Comparison of ENCODE assay signal across 8 mouse cellular contexts in genomic region chr11:69663795-69664194, GRCm38 (mm10). TPM values are rescaled to one million over a fixed set of nuclear protein-coding genes. Genes with fewer than 3 reads are reported as not detected.
A peak's percentile ranks its signal among the peaks of the same experiment; 100 is the strongest.
DNase-seq lines count a peak whose midpoint lies in the region; ATAC-seq and TF ChIP-seq lines count a peak whose summit lies in the region.

No protein-coding gene starts in this region.

- no peak for TF ChIP-seq CTCF in layer of hippocampus, adult 2 months (conservative IDR thresholded peaks at IDR 0.05)

- peaks cover 53% of the 10 kb centered on the region for H3K36me3 ChIP-seq in heart, embryonic 12.5 days

- 82% methylated on average over 6 of the region's 6 CpGs for WGBS in heart, embryonic 12.5 days

- no peak overlapping the region for H3K4me3 ChIP-seq in layer of hippocampus, adult 2 months
- H3K4me3 ChIP-seq in heart, embryonic 12.5 days: no peak overlapping the region

- H3K9me3 ChIP-seq in heart, embryonic 12.5 days (replicated peaks): no peaks in the 10 kb centered on the region

- ATAC-seq in heart, embryonic 12.5 days (ENCODE audit: insufficient number of reproducible peaks, low FRiP score): no peak

- H3K27ac ChIP-seq in layer of hippocampus, adult 2 months: peak overlapping the region; percentile 100
- H3K27ac ChIP-seq in heart, embryonic 12.5 days (ENCODE audit: poor library complexity, severe bottlenecking): no peak overlapping the region; the same call in 1 of the 2 replicates

- 0 out of 2 replicates have a peak overlapping the region, but pooled peaks have one; percentile 2 for H3K9ac ChIP-seq in heart, embryonic 12.5 days

- no peaks in the 10 kb centered on the region for H3K27me3 ChIP-seq in heart, embryonic 12.5 days (replicated peaks)

- DNase-seq in layer of hippocampus, adult 2 months (ENCODE audit: low spot score in 2 of 2): no peak
- DNase-seq in layer of hippocampus, adult 9-10 months (ENCODE audit: low spot score): no peak
- peak; percentile 72 for DNase-seq in adrenal gland, postnatal 10 days
- DNase-seq in lung, postnatal 4 days: peak; percentile 14 to 32
- DNase-seq in natural killer cell, adult 2 months (ENCODE audit: low spot score in 2 of 2): no peak
- DNase-seq in layer of hippocampus, postnatal 14 days (ENCODE audit: low spot score in 2 of 2): no peak
- DNase-seq in spleen, postnatal 14 days (ENCODE audit: low spot score in 2 of 2): no peak

- H3K4me2 ChIP-seq in heart, embryonic 12.5 days: no peak overlapping the region

- H3K4me1 ChIP-seq in heart, embryonic 12.5 days (replicated peaks): peaks cover 21% of the 10 kb centered on the region

RNA-seq across cellular contexts. Expression of gene Mpdu1, which starts 1.4 kb away (rescaled TPM):
- 10 to 100 TPM; 54.9 to 59.3 TPM for total RNA-seq in layer of hippocampus, adult 2 months (2021)
- total RNA-seq in adrenal gland, postnatal 10 days (2021): 100 to 1,000 TPM; 114 to 116 TPM
- 48.6 and 53.8 TPM in 2 replicates for polyA plus RNA-seq in heart, embryonic 12.5 days (2016; fragmentation: Nextera tagmentation; extraction: Ambion mirVana)
- total RNA-seq in layer of hippocampus, postnatal 14 days (2021): 10 to 100 TPM; 73.3 to 82.4 TPM

RNA-seq across cellular contexts. Expression of gene Cd68, which starts 2.2 kb away (rescaled TPM):
- total RNA-seq in layer of hippocampus, adult 2 months (2021): 10 to 100 TPM in 1 of 2 experiments, 1 to 10 TPM in 1; 9.7 to 15.4 TPM
- 10 to 100 TPM in 1 of 2 experiments, 1 to 10 TPM in 1; 9.8 to 12.0 TPM for total RNA-seq in adrenal gland, postnatal 10 days (2021)
- 4.3 and 5.2 TPM in 2 replicates for polyA plus RNA-seq in heart, embryonic 12.5 days (2016; fragmentation: Nextera tagmentation; extraction: Ambion mirVana)
- total RNA-seq in layer of hippocampus, postnatal 14 days (2021): 10 to 100 TPM; 13.1 to 18.5 TPM

RNA-seq across cellular contexts. Expression of gene Eif4a1, which starts 8.4 kb away (rescaled TPM):
- 100 to 1,000 TPM; 342 to 344 TPM for total RNA-seq in layer of hippocampus, adult 2 months (2021)
- 100 to 1,000 TPM; 598 to 631 TPM for total RNA-seq in adrenal gland, postnatal 10 days (2021)
- polyA plus RNA-seq in heart, embryonic 12.5 days (2016; fragmentation: Nextera tagmentation; extraction: Ambion mirVana): 404 and 420 TPM in 2 replicates
- total RNA-seq in layer of hippocampus, postnatal 14 days (2021): 100 to 1,000 TPM; 409 to 418 TPM

RNA-seq across cellular contexts. Expression of gene Sox15, which starts 8.7 kb away (rescaled TPM):
- total RNA-seq in layer of hippocampus, adult 2 months (2021): under 1 TPM in 1 of 2 experiments, not detected in 1; 0.44 TPM
- not detected for total RNA-seq in adrenal gland, postnatal 10 days (2021)
- polyA plus RNA-seq in heart, embryonic 12.5 days (2016; fragmentation: Nextera tagmentation; extraction: Ambion mirVana): not detected in 2 replicates
- total RNA-seq in layer of hippocampus, postnatal 14 days (2021): under 1 TPM in 1 of 2 experiments, not detected in 1; 0.48 TPM

RNA-seq across cellular contexts. Expression of gene Senp3, which starts 18.1 kb away (rescaled TPM):
- 100 to 1,000 TPM; 108 to 132 TPM for total RNA-seq in layer of hippocampus, adult 2 months (2021)
- total RNA-seq in adrenal gland, postnatal 10 days (2021): 10 to 100 TPM; 62.6 to 76.3 TPM
- polyA plus RNA-seq in heart, embryonic 12.5 days (2016; fragmentation: Nextera tagmentation; extraction: Ambion mirVana): 74.3 and 83.0 TPM in 2 replicates
- 10 to 100 TPM; 84.3 to 88.5 TPM for total RNA-seq in layer of hippocampus, postnatal 14 days (2021)

Comparison
In these comparisons a context has a peak if more than half of its experiments do, and no peak if none do; other contexts are left out.
1. DNase-seq: peak in adrenal gland, postnatal 10 days (single experiment) and lung, postnatal 4 days (2 of 2); none in layer of hippocampus, adult 2 months (0 of 2), layer of hippocampus, adult 9-10 months (single experiment), natural killer cell, adult 2 months (0 of 2), layer of hippocampus, postnatal 14 days (0 of 2) and spleen, postnatal 14 days (0 of 2).